19 mouse cellular contexts compared by ENCODE assay signal in genomic region chr5:88692586-88692985, GRCm38 (mm10). TPM values are rescaled to one million over a fixed set of nuclear protein-coding genes. Genes with fewer than 3 reads are reported as not detected.
DNase-seq lines count a peak whose midpoint lies in the region; ATAC-seq and TF ChIP-seq lines count a peak whose summit lies in the region.
"Had no signal": no experiment of that assay in that cellular context is flagged by ENCODE, and none has a peak within 500 bp of the region (broad histone marks: within the 10 kb centered on the region; RNA-seq: fewer than 3 reads in every experiment).

No protein-coding gene starts in this region.

- no peak overlapping the region for H3K4me2 ChIP-seq in liver, postnatal 0 days (ENCODE audit: low read depth, low read length)
- H3K4me2 ChIP-seq in liver, embryonic 11.5 days: no peak overlapping the region
- H3K4me2 ChIP-seq: embryonic facial prominence, embryonic 12.5 days; forebrain, embryonic 13.5 days; forebrain, embryonic 15.5 days had no signal

- H3K27ac ChIP-seq in liver, postnatal 0 days (ENCODE audit: low read depth): no peak overlapping the region
- H3K27ac ChIP-seq in liver, embryonic 11.5 days (ENCODE audit: low read depth, low read length): no peak overlapping the region
- H3K27ac ChIP-seq: embryonic facial prominence, embryonic 10.5 days; embryonic facial prominence, embryonic 12.5 days; forebrain, embryonic 13.5 days; forebrain, embryonic 15.5 days had no signal

- TF ChIP-seq EP300 in liver, postnatal 0 days (IDR thresholded peaks at IDR 0.05; ENCODE audit: low read depth): no peak

- H3K36me3 ChIP-seq in liver, postnatal 0 days (replicated peaks; ENCODE audit: insufficient read depth, low read length): no peaks in the 10 kb centered on the region
- H3K36me3 ChIP-seq in liver, embryonic 11.5 days (ENCODE audit: control insufficient read depth, insufficient read depth, low read length): no peaks in the 10 kb centered on the region
- H3K36me3 ChIP-seq: embryonic facial prominence, embryonic 10.5 days; embryonic facial prominence, embryonic 12.5 days; forebrain, embryonic 15.5 days had no signal

- peak; percentile 51 for DNase-seq in heart, adult 11 months
- no peak for DNase-seq in heart, postnatal 36 days
- DNase-seq in liver, postnatal 0 days: no peak
- no peak for DNase-seq in liver, embryonic 11.5 days (ENCODE audit: low spot score)
- peak; percentile 48 for DNase-seq in adipocyte (ENCODE audit: low spot score)
- DNase-seq: adrenal gland, adult 8-10 months; adrenal gland, postnatal 14 days; adrenal gland, postnatal 36 days; B cell, adult 2 months; cerebellum, adult 11-12 months; cerebellum, adult 2 months; cerebellum, adult 9-10 months; cerebellum, postnatal 10 days; cerebellum, postnatal 25 days; forebrain, postnatal 0 days had no signal

- H3K9me3 ChIP-seq in liver, postnatal 0 days (ENCODE audit: low read length): no peaks in the 10 kb centered on the region
- no peaks in the 10 kb centered on the region for H3K9me3 ChIP-seq in liver, embryonic 11.5 days (ENCODE audit: control insufficient read depth, low read length)
- H3K9me3 ChIP-seq: embryonic facial prominence, embryonic 10.5 days; embryonic facial prominence, embryonic 12.5 days; forebrain, embryonic 13.5 days; forebrain, embryonic 15.5 days had no signal

- H3K4me1 ChIP-seq in liver, postnatal 0 days (ENCODE audit: insufficient read depth): 0 out of 2 replicates have a peak, but pooled peaks cover 2% of the 10 kb centered on the region
- H3K4me1 ChIP-seq in liver, embryonic 11.5 days (replicated peaks; ENCODE audit: control insufficient read depth, insufficient read depth, low read length): no peaks in the 10 kb centered on the region
- H3K4me1 ChIP-seq: embryonic facial prominence, embryonic 10.5 days; embryonic facial prominence, embryonic 12.5 days; forebrain, embryonic 13.5 days; forebrain, embryonic 15.5 days had no signal

- ATAC-seq in liver, postnatal 0 days: peak; percentile 16; the same call in 1 of the 2 replicates
- ATAC-seq in liver, embryonic 11.5 days (replicated peaks; ENCODE audit: low FRiP score): no peak
- ATAC-seq: forebrain, embryonic 13.5 days; forebrain, embryonic 15.5 days; forebrain, postnatal 0 days had no signal

- no peak overlapping the region for H3K4me3 ChIP-seq in liver, postnatal 0 days (ENCODE audit: low read depth, low read length)
- H3K4me3 ChIP-seq in liver, embryonic 11.5 days (ENCODE audit: low read depth, low read length): no peak overlapping the region
- H3K4me3 ChIP-seq: embryonic facial prominence, embryonic 10.5 days; embryonic facial prominence, embryonic 12.5 days; forebrain, embryonic 13.5 days; forebrain, embryonic 15.5 days had no signal

- 74% methylated on average over 4 of the region's 4 CpGs for WGBS in liver, postnatal 0 days (ENCODE audit: insufficient replicate concordance)
- WGBS in liver, embryonic 11.5 days: 85% methylated on average over 4 of the region's 4 CpGs

- H3K9ac ChIP-seq in liver, postnatal 0 days (replicated peaks): no peak overlapping the region
- no peak overlapping the region for H3K9ac ChIP-seq in liver, embryonic 11.5 days (ENCODE audit: low read depth, low read length)
- H3K9ac ChIP-seq: embryonic facial prominence, embryonic 12.5 days; forebrain, embryonic 13.5 days; forebrain, embryonic 15.5 days; forebrain, postnatal 0 days had no signal

- TF ChIP-seq CTCF in liver, postnatal 0 days (IDR thresholded peaks at IDR 0.05; ENCODE audit: low read depth): no peak

- H3K27me3 ChIP-seq in liver, postnatal 0 days (ENCODE audit: insufficient read depth, low read length): no peaks in the 10 kb centered on the region
- H3K27me3 ChIP-seq in liver, embryonic 11.5 days (replicated peaks; ENCODE audit: control insufficient read depth, insufficient read depth, low read length): no peaks in the 10 kb centered on the region
- H3K27me3 ChIP-seq: embryonic facial prominence, embryonic 12.5 days; forebrain, embryonic 13.5 days; forebrain, embryonic 15.5 days had no signal

- intact Hi-C loops in heart, postnatal 36 days (cut with DNase I): no loop called here

RNA-seq across cellular contexts. Expression of gene Grsf1, which starts 16.6 kb away (rescaled TPM):
- 100 to 1,000 TPM; 208 to 215 TPM for total RNA-seq in heart, postnatal 36 days (2021)
- polyA plus RNA-seq in liver, postnatal 0 days (2015; fragmentation: Nextera tagmentation; extraction: Ambion mirVana): 35.9 and 42.0 TPM in 2 replicates
- 53.8 and 62.2 TPM in 2 replicates for polyA plus RNA-seq in liver, embryonic 11.5 days (2014; fragmentation: Nextera tagmentation; extraction: Ambion mirVana)

RNA-seq across cellular contexts. Expression of gene Mob1b, which starts 28.1 kb away (rescaled TPM):
- total RNA-seq in heart, postnatal 36 days (2021): 10 to 100 TPM; 24.0 to 26.8 TPM
- polyA plus RNA-seq in liver, postnatal 0 days (2015; fragmentation: Nextera tagmentation; extraction: Ambion mirVana): 5.3 and 6.2 TPM in 2 replicates
- polyA plus RNA-seq in liver, embryonic 11.5 days (2014; fragmentation: Nextera tagmentation; extraction: Ambion mirVana): 16.0 TPM in 2 replicates

Comparison
In these comparisons a context has a peak if more than half of its experiments do, and no peak if none do; other contexts are left out.
1. DNase-seq: peak in heart, adult 11 months (single experiment) and adipocyte (single experiment); none in heart, postnatal 36 days (0 of 2), liver, postnatal 0 days (single experiment) and liver, embryonic 11.5 days (single experiment).